Mouse (Mus musculus): ENCODE results near the gene Tex22. TPM values are rescaled to one million over a fixed set of nuclear protein-coding genes. Genes with fewer than 3 reads are reported as not detected.

Tex22 gene
- total RNA-seq, 4 experiments from 2014 or later: 0.34 to 0.87 (median 0.60) TPM

DNA sequence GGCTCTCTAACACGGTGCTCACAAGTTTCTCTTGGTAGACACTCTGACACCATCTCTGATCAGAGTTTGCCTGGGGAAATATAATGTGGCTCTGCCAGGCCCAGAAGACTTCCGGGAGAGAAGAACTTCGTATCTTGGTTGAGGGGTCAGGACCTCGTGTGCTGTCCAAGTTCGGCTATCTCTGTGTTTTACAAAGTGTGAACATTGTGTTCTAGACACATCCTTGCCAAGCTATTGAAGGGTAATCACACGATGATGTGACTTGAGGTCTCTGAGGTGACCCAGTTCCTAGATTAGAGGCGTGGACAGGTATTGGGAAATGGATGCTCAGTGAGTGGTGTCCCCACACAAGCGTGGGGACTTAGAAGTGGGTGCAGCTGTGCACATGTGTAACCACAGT lies 18.2 kb upstream of the Tex22 start:
- no peak for DNase-seq (ENCODE audit: low spot score in 2 of 2)

DNA sequence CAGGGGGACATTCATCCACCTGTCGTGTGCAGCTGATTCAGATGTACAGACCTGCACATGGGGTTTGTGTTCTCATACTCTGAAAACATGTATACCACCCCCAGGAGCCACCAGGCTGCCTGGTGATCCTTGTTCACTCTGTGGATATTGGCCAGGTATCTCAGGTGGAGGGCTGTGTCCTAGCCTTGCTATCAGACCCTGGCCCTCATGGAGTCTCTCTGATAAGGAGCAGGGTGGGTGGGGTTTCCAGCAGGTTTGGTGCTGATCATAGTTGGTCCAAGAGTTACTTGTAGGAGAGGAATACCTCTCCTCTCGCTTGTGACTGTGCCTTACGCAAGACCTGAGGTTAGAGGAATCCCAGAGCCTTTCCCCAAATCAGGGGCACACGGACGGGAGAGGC lies 14.1 kb upstream of the Tex22 start:
- no peak for DNase-seq (ENCODE audit: low spot score in 2 of 2)

- DNase-seq (ENCODE audit: low spot score in 2 of 2): no peak
Measured at GRCm38 (mm10) chr12:113061606-113062005, 12.7 kb upstream of the Tex22 start.

GRCm38 (mm10) chr12:113062201-113062600 lies 12.1 kb upstream of the Tex22 start:
- no peak for DNase-seq (ENCODE audit: low spot score in 2 of 2)

DNA sequence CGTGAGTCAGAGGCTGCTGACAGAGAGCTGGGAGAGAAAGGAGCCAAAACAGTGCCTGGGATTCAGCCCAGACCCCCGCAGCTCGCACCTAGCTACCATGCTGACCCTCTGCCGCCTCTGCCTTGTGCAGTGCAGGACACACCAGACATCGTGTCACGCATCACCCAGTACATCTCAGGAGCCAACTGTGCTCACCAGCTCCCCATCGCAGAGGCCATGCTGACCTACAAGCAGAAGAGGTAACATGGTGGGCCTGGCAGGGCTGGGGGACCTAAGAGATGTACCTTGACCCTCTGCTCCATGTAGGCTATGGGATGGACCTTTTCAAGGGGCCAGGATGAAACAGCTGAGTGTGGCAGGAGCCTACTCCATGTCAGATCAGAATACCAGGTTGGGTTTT lies 10.6 kb upstream of the Tex22 start:
- DNase-seq (ENCODE audit: low spot score in 2 of 2): no peak

- no peak for DNase-seq (ENCODE audit: low spot score in 2 of 2)
Measured at GRCm38 (mm10) chr12:113068002-113068401, 6.3 kb upstream of the Tex22 start.

DNA sequence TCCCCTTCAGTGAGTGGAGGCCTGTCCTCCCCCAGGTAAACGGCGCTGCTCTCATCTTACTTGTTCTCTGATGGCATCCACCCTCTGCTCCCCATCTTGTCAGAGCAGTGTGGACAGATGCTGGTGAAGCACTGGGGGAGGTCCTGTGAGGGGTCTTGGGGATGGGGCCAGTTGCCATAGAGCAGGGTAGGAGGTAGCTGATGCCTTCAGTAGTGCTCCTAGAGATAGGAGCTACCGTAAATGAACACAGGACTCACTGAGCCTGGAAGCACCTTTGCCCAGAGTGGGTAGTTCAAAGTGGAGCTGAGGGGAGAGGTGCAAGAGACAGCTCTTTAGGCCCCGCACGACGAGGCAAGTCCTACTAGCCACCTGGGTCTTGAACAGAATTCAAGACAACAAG lies 4.9 kb upstream of the Tex22 start:
- no peak for DNase-seq (ENCODE audit: low spot score in 2 of 2)

DNA sequence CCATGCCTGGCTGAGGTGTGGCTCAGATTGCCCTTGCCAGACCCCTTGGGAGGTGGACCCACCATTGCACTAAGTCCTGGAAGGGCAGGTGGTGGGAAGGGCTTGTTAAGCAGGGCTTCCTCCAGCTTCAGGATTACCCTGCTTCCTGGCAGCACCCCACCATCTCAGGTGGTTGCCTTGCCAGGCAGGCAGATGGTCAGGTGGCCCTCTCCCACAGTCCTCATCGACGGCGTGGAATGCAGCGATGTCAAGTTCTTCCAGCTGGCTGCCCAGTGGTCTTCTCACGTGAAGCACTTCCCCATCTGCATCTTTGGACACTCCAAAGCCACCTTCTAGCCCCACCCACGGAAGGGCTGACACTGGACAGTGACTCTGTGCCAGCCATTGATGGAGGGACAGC lies 3.0 kb upstream of the Tex22 start:
- no peak for DNase-seq (ENCODE audit: low spot score in 2 of 2)

DNA sequence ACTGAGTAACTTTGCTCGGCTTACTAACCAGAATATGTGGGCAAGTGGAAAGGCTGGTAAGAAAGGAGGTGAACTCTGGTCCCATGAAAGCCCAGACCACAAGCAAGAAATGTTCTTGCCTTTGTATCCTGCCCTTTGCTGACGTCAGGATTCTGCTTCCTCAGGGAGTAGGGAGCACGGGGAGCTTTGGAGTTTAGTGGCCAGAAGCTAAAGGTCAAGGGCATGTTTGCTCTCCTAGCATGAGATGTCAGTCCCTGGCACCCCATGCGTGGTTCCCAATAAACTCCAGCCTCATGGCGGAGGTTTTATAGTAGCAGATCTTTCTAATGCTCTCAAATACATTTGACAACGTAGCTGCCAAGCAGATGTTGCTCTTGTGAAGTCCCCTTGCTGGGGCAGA lies 2.5 kb upstream of the Tex22 start:
- no peak for DNase-seq (ENCODE audit: low spot score in 2 of 2)

- DNase-seq (ENCODE audit: low spot score in 2 of 2): no peak
Measured at GRCm38 (mm10) chr12:113073420-113074328, 628 bp upstream of the Tex22 start.

DNA sequence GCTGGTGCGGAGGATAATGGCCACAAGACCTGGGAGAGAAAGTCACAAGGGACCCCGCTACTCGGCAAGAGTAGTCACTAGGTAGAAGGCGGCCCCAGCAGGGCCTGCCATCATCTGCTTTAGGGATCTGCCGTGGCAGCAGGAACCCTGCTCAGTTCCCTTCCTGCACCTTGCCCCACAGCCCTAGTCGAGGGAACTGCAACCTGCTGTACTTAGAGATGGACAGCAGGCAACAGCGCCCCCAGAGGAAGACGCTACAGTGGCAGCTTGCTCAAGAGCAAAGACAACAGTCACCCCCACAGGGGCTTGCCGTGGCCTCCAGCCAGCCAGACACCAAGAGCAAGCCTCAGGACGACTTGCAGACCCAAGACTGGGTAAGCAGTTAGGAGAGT lies 757 bp downstream of the Tex22 start:
- peak; percentile 82 to 84 for DNase-seq (ENCODE audit: low spot score in 2 of 2)

- DNase-seq (ENCODE audit: low spot score in 2 of 2): no peak
Measured at GRCm38 (mm10) chr12:113075486-113075885, 1.2 kb downstream of the Tex22 start.

DNA sequence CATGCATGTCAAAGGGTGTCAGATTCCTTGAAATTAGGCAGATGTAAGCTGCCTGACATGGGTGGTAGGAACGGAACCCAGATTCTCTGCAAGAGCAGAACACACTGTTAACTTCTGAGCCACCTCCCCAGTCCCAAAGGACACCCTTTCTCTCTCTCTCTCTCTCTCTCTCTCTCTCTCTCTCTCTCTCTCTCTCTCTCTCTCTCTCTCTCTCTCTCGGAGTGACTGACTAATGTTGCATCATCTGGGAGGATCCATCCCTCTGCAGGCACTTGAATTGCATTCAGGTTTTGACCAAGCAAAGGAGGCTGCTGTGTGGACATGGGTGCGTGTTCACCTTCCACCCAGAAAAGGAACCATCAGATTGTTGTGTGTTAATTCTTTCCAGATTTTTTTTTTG lies 13.0 kb downstream of the Tex22 start:
- DNase-seq (ENCODE audit: low spot score in 2 of 2): no peak

GRCm38 (mm10) chr12:113088026-113088425 lies 13.7 kb downstream of the Tex22 start:
- no peak for DNase-seq (ENCODE audit: low spot score in 2 of 2)

GRCm38 (mm10) chr12:113089107-113089506 lies 14.8 kb downstream of the Tex22 start:
- DNase-seq (ENCODE audit: low spot score in 2 of 2): no peak

GRCm38 (mm10) chr12:113090053-113090452 lies 15.8 kb downstream of the Tex22 start:
- DNase-seq (ENCODE audit: low spot score in 2 of 2): no peak

GRCm38 (mm10) chr12:113097040-113097439 lies 22.7 kb downstream of the Tex22 start:
- no peak for DNase-seq (ENCODE audit: low spot score in 2 of 2)

DNA sequence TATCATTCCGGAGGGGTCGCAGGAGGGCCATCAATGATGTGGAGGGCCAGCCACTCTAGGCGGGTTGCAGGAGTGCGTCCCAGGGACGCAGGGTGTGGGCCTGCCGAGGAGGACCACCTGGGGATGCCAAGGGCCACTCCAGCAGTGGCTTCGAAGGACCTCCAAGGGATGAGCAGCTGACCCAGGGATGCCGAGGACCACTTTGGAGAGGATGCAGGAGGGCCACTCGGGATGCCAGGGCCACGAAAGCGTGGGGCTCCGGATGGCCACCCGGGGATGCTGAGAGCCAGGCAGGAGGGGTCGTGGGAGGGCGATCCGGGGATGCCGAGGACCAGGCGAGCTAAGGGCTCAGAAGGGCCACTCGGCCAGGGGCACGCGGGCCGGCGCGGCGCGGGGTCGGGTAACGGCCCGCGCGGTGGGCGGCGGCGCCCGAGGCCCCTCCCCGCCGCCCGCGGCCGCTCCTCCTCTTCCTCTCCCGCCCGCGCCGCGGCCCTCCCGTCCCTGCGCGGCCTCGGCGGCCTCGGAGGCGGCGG lies 23.5 kb downstream of the Tex22 start, which contains the start of gene Mta1:
Mta1 (plus strand) TSS at position 530 of the 533 bp plus-strand sequence.
- no peak for DNase-seq (ENCODE audit: low spot score in 2 of 2)

- DNase-seq (ENCODE audit: low spot score in 2 of 2): no peak
Measured at GRCm38 (mm10) chr12:113098530-113099151, 24.3 kb downstream of the Tex22 start.

- no peak for DNase-seq (ENCODE audit: low spot score in 2 of 2)
Measured at GRCm38 (mm10) chr12:113099470-113100237, 25.4 kb downstream of the Tex22 start.

- DNase-seq (ENCODE audit: low spot score in 2 of 2): no peak
Measured at GRCm38 (mm10) chr12:113100448-113101076, 26.3 kb downstream of the Tex22 start.

Data from layer of hippocampus, adult 8-10 months (tissue).